Mouse (Mus musculus) midbrain, embryonic 13.5 days (tissue): ENCODE results near the gene Miox. TPM values are rescaled to one million over a fixed set of nuclear protein-coding genes. Genes with fewer than 3 reads are reported as not detected.
A peak's percentile ranks its signal among the peaks of the same experiment; 100 is the strongest.

Experiments used
- ATAC-seq: fragments of 200-750 bp; cut with Nextera tagmentation; 2 replicates; pipeline ENCODE4 v1.8.0; 2017; ENCODE audit warnings: mild to moderate bottlenecking, moderate TSS enrichment, moderate library complexity
- H3K27ac ChIP-seq: fragments of 300-500 bp; sonication (generic); 2 replicates; pipeline ENCODE4 v1.5.1; 2015; ENCODE audit warnings: inconsistent platforms, mild to moderate bottlenecking, moderate library complexity
- H3K27me3 ChIP-seq: fragments of 300-500 bp; sonication (generic); 2 replicates; pipeline ENCODE4 v1.6.1; 2015; ENCODE audit warnings: mild to moderate bottlenecking, inconsistent platforms
- H3K36me3 ChIP-seq: fragments of 300-500 bp; sonication (generic); 2 replicates; pipeline ENCODE4 v1.6.1; 2015; ENCODE audit warnings: mild to moderate bottlenecking, inconsistent platforms
- H3K4me1 ChIP-seq: fragments of 300-500 bp; sonication (generic); replicated peaks from 2 replicates; pipeline ENCODE4 v1.6.1; 2015; ENCODE audit warnings: inconsistent platforms
- H3K4me2 ChIP-seq: fragments of 300-500 bp; sonication (generic); replicated peaks from 2 replicates; pipeline ENCODE4 v1.6.1; 2015; ENCODE audit warnings: moderate library complexity, mild to moderate bottlenecking, inconsistent platforms
- H3K4me3 ChIP-seq: fragments of 300-500 bp; sonication (generic); replicated peaks from 2 replicates; pipeline ENCODE4 v1.5.1; 2015; ENCODE audit warnings: mild to moderate bottlenecking, inconsistent platforms
- H3K9ac ChIP-seq: fragments of 300-500 bp; sonication (generic); replicated peaks from 2 replicates; pipeline ENCODE4 v1.6.1; 2015; ENCODE audit warnings: mild to moderate bottlenecking, inconsistent platforms
- H3K9me3 ChIP-seq: fragments of 300-500 bp; sonication (generic); 2 replicates; pipeline ENCODE4 v1.6.1; 2016; ENCODE audit warnings: mild to moderate bottlenecking, inconsistent platforms
- WGBS: fragments of 180-500 bp; shearing (Covaris S2); methylation state at CpG from one replicate; pipeline ENCODE4 v1.1.7; 2015; 5-methylcytosine and 5-hydroxymethylcytosine counted together
- polyA plus RNA-seq: library from polyadenylated mRNA; unstranded; fragments of >200 nt; fragmentation: Nextera tagmentation; extraction: Ambion mirVana; gene quantifications from 2 replicates; pipeline ENCODE4 v1.2.1, GENCODE M21; 2015

Gene Miox
- polyA plus RNA-seq, 1 experiment from 2014 or later = not detected

GRCm38 (mm10) chr15:89352795-89353194 lies 18.6 kb downstream of the Miox start:
- no peaks in the 10 kb centered on the region for H3K9me3 ChIP-seq
- no peak for ATAC-seq
- H3K4me3 ChIP-seq = no peak overlapping the region
- no peak overlapping the region for H3K27ac ChIP-seq
- peaks cover 31% of the 10 kb centered on the region for H3K4me1 ChIP-seq
- H3K4me2 ChIP-seq = no peak overlapping the region
- no peak overlapping the region for H3K9ac ChIP-seq
- WGBS = 96% methylated on average over 12 of the region's 12 CpGs
- no peaks in the 10 kb centered on the region for H3K27me3 ChIP-seq
- H3K36me3 ChIP-seq = peaks cover 42% of the 10 kb centered on the region

- peak overlapping the region; percentile 66; the same call in 1 of the 2 replicates for H3K4me3 ChIP-seq
- no peak overlapping the region for H3K4me2 ChIP-seq
- no peak for ATAC-seq
- H3K4me1 ChIP-seq = peaks cover 40% of the 10 kb centered on the region
- no peaks in the 10 kb centered on the region for H3K27me3 ChIP-seq
- no peak overlapping the region for H3K27ac ChIP-seq
- H3K9me3 ChIP-seq = no peaks in the 10 kb centered on the region
- H3K36me3 ChIP-seq = peaks cover 42% of the 10 kb centered on the region
- WGBS = 92% methylated on average over 16 of the region's 16 CpGs
- peak overlapping the region; percentile 82; the same call in 1 of the 2 replicates for H3K9ac ChIP-seq
Observed at GRCm38 (mm10) chr15:89353837-89354236, 19.6 kb downstream of the Miox start.

GRCm38 (mm10) chr15:89354455-89354854 lies 20.3 kb downstream of the Miox start:
- no peaks in the 10 kb centered on the region for H3K27me3 ChIP-seq
- H3K27ac ChIP-seq = no peak overlapping the region
- H3K36me3 ChIP-seq = peaks cover 43% of the 10 kb centered on the region
- ATAC-seq = no peak
- H3K4me1 ChIP-seq = peaks cover 41% of the 10 kb centered on the region
- peak overlapping the region; percentile 66 for H3K4me3 ChIP-seq
- peak overlapping the region; percentile 82 for H3K9ac ChIP-seq
- WGBS = 88% methylated on average over 7 of the region's 7 CpGs
- no peaks in the 10 kb centered on the region for H3K9me3 ChIP-seq
- peak overlapping the region; percentile 80 for H3K4me2 ChIP-seq

GRCm38 (mm10) chr15:89355241-89356187 lies 21.3 kb downstream of the Miox start, which contains the start of the genes Lmf2 and Ncaph2:
Gene Lmf2, minus strand, starts transcription at chr15:89355659.
Gene Ncaph2, plus strand, starts transcription at chr15:89355719.
- Histone ChIP-seq H3K4me2 (peak within 1 kb of the TSS; percentile 80), H3K27me3 (no peaks in the 10 kb centered on the region), H3K36me3 (peaks cover 46% of the 10 kb centered on the region), H3K4me1 (peaks cover 43% of the 10 kb centered on the region), H3K27ac (peak within 1 kb of the TSS; percentile 75), H3K4me3 (peak within 1 kb of the TSS; percentile 66), H3K9ac (peak within 1 kb of the TSS; percentile 82), H3K9me3 (no peaks in the 10 kb centered on the region)
- under 1% methylated on average over 64 of the region's 64 CpGs for WGBS
- peak; percentile 91 for ATAC-seq

GRCm38 (mm10) chr15:89356372-89356771 lies 22.2 kb downstream of the Miox start:
- peak overlapping the region; percentile 66 for H3K4me3 ChIP-seq
- H3K36me3 ChIP-seq = peaks cover 46% of the 10 kb centered on the region
- peaks cover 43% of the 10 kb centered on the region for H3K4me1 ChIP-seq
- peak overlapping the region; percentile 82 for H3K9ac ChIP-seq
- no peaks in the 10 kb centered on the region for H3K27me3 ChIP-seq
- H3K4me2 ChIP-seq = peak overlapping the region; percentile 80
- WGBS = under 1% methylated on average over 15 of the region's 15 CpGs
- H3K27ac ChIP-seq = peak overlapping the region; percentile 75; the same call in 1 of the 2 replicates
- ATAC-seq = peak; percentile 5; the same call in 1 of the 2 replicates
- H3K9me3 ChIP-seq = no peaks in the 10 kb centered on the region

GRCm38 (mm10) chr15:89358784-89359183 lies 24.6 kb downstream of the Miox start:
- H3K36me3 ChIP-seq = peaks cover 46% of the 10 kb centered on the region
- H3K27me3 ChIP-seq = no peaks in the 10 kb centered on the region
- H3K9ac ChIP-seq = no peak overlapping the region
- no peak overlapping the region for H3K4me2 ChIP-seq
- 95% methylated on average over 3 of the region's 3 CpGs for WGBS
- H3K4me1 ChIP-seq = peaks cover 41% of the 10 kb centered on the region
- H3K9me3 ChIP-seq = no peaks in the 10 kb centered on the region
- no peak overlapping the region for H3K27ac ChIP-seq
- H3K4me3 ChIP-seq = no peak overlapping the region
- no peak for ATAC-seq

- no peak for ATAC-seq
- 97% methylated on average over 7 of the region's 7 CpGs for WGBS
Observed at GRCm38 (mm10) chr15:89363051-89363450, 28.9 kb downstream of the Miox start.

GRCm38 (mm10) chr15:89365141-89365551 lies 30.9 kb downstream of the Miox start:
- Histone ChIP-seq H3K4me2 (no peak overlapping the region), H3K4me1 (no peaks in the 10 kb centered on the region), H3K9ac (no peak overlapping the region), H3K27ac (no peak overlapping the region), H3K27me3 (no peaks in the 10 kb centered on the region), H3K36me3 (peaks cover 100% of the 10 kb centered on the region), H3K4me3 (no peak overlapping the region), H3K9me3 (no peaks in the 10 kb centered on the region)
- ATAC-seq = no peak
- 95% methylated on average over 4 of the region's 4 CpGs for WGBS

More at GRCm38 (mm10) chr15:89363051-89363450, 28.9 kb downstream of the Miox start:
- Histone ChIP-seq H3K27me3 (no peaks in the 10 kb centered on the region), H3K9me3 (no peaks in the 10 kb centered on the region), H3K4me3 (no peak overlapping the region), H3K36me3 (peaks cover 87% of the 10 kb centered on the region), H3K4me1 (peaks cover 10% of the 10 kb centered on the region), H3K9ac (no peak overlapping the region), H3K4me2 (no peak overlapping the region), H3K27ac (no peak overlapping the region)

- ATAC-seq = no peak
- WGBS = 91% methylated on average over 13 of the region's 13 CpGs
- Histone ChIP-seq H3K36me3 (peaks cover 57% of the 10 kb centered on the region), H3K9ac (no peak overlapping the region), H3K4me1 (peaks cover 20% of the 10 kb centered on the region), H3K4me3 (no peak overlapping the region), H3K27me3 (peaks cover 13% of the 10 kb centered on the region), H3K27ac (no peak overlapping the region), H3K4me2 (no peak overlapping the region), H3K9me3 (no peaks in the 10 kb centered on the region)
Observed at GRCm38 (mm10) chr15:89372068-89372467, 37.9 kb downstream of the Miox start.

GRCm38 (mm10) chr15:89372536-89372935 lies 38.3 kb downstream of the Miox start:
- Histone ChIP-seq H3K4me3 (peak overlapping the region; percentile 64), H3K36me3 (peaks cover 53% of the 10 kb centered on the region), H3K27me3 (peaks cover 18% of the 10 kb centered on the region), H3K27ac (0 out of 2 replicates have a peak overlapping the region, but pooled peaks have one; percentile 95), H3K4me1 (peaks cover 24% of the 10 kb centered on the region), H3K9ac (peak overlapping the region; percentile 86; the same call in 1 of the 2 replicates), H3K9me3 (no peaks in the 10 kb centered on the region), H3K4me2 (peak overlapping the region; percentile 71)
- WGBS = 84% methylated on average over 7 of the region's 7 CpGs
- ATAC-seq = no peak

GRCm38 (mm10) chr15:89373027-89373761 lies 39.0 kb downstream of the Miox start:
- Histone ChIP-seq H3K4me2 (peak overlapping the region; percentile 71), H3K4me3 (peak overlapping the region; percentile 64), H3K9ac (peak overlapping the region; percentile 86), H3K27ac (peak overlapping the region; percentile 95), H3K4me1 (peaks cover 25% of the 10 kb centered on the region), H3K9me3 (no peaks in the 10 kb centered on the region), H3K36me3 (peaks cover 46% of the 10 kb centered on the region), H3K27me3 (peaks cover 24% of the 10 kb centered on the region)
- WGBS = 2% methylated on average over 35 of the region's 35 CpGs
- peak; percentile 85 for ATAC-seq
